Mouse (Mus musculus) megakaryocyte-erythroid progenitor cell, adult 5-6 weeks (primary cell): ENCODE measurements around the gene Fam229b. TPM values are rescaled to one million over a fixed set of nuclear protein-coding genes. Genes with fewer than 3 reads are reported as not detected.

Experiments
- ATAC-seq: replicated peaks from 2 replicates; pipeline ENCODE4 v1.8.0; 2016; ENCODE audit warnings: mild to moderate bottlenecking, inconsistent platforms; ENCODE audit not compliant: severe bottlenecking, poor library complexity, low FRiP score, low TSS enrichment
- total RNA-seq, 2 experiments: library from RNA; stranded (forward) in 1 of 2; stranded (reverse) in 1 of 2; fragments of 200-1000, 215-1000 nt in 1 of 2; fragments of >200 nt in 1 of 2; fragmentation: Nextera tagmentation in 1 of 2; gene quantifications; 2 replicates each; pipeline ENCODE4 v1.2.3; 2014 to 2017

The Fam229b gene
- total RNA-seq, 2 experiments from 2014 or later: not detected

GRCm38 (mm10) chr10:39140843-39141242 lies 7.1 kb upstream of the Fam229b start:
- ATAC-seq: no peak

GRCm38 (mm10) chr10:39138761-39139160 lies 5.0 kb upstream of the Fam229b start:
- ATAC-seq: no peak

- no peak for ATAC-seq
Observed at GRCm38 (mm10) chr10:39137766-39138165, 4.1 kb upstream of the Fam229b start.

GRCm38 (mm10) chr10:39121412-39121811 lies 12.3 kb downstream of the Fam229b start:
- peak; percentile 59 for ATAC-seq

GRCm38 (mm10) chr10:39109489-39109874 lies 24.2 kb downstream of the Fam229b start:
- no peak for ATAC-seq

- ATAC-seq: no peak
Observed at GRCm38 (mm10) chr10:39108837-39109488, 24.8 kb downstream of the Fam229b start.

- no peak for ATAC-seq
Observed at GRCm38 (mm10) chr10:39106935-39107334, 26.8 kb downstream of the Fam229b start.

GRCm38 (mm10) chr10:39106413-39106812 lies 27.3 kb downstream of the Fam229b start:
- ATAC-seq: no peak

- ATAC-seq: no peak
Observed at GRCm38 (mm10) chr10:39104803-39105449, 28.8 kb downstream of the Fam229b start.

- ATAC-seq: no peak
Observed at GRCm38 (mm10) chr10:39098746-39099145, 35.0 kb downstream of the Fam229b start.

- ATAC-seq: no peak
Observed at GRCm38 (mm10) chr10:39096981-39097380, 36.7 kb downstream of the Fam229b start.

GRCm38 (mm10) chr10:39072048-39072447 lies 61.7 kb downstream of the Fam229b start:
- ATAC-seq: no peak

Other genes starting within 250 kb of the Fam229b start
- not detected in 2 replicates for gene Lama4, start 168.4 kb downstream of the Fam229b start, total RNA-seq (2014; fragmentation: Nextera tagmentation)
- gene Lama4, start 168.4 kb downstream of the Fam229b start, total RNA-seq (2017): not detected in 2 replicates
- gene Tube1, start 62 bp upstream of the Fam229b start, total RNA-seq (2014; fragmentation: Nextera tagmentation): 11.6 and 20.3 TPM in 2 replicates
- 11.0 and 16.3 TPM in 2 replicates for gene Tube1, start 62 bp upstream of the Fam229b start, total RNA-seq (2017)
- not detected in 2 replicates for gene Ccn6, start 29.9 kb upstream of the Fam229b start, total RNA-seq (2014; fragmentation: Nextera tagmentation)
- not detected in 2 replicates for gene Ccn6, start 29.9 kb upstream of the Fam229b start, total RNA-seq (2017)
- 10.7 and 16.5 TPM in 2 replicates for gene Fyn, start 234.9 kb upstream of the Fam229b start, total RNA-seq (2014; fragmentation: Nextera tagmentation)
- gene Fyn, start 234.9 kb upstream of the Fam229b start, total RNA-seq (2017): 29.4 and 37.7 TPM in 2 replicates